Mouse (Mus musculus) gastrocnemius, postnatal 14 days (tissue): ENCODE measurements at regions not wholly inside any gene's neighbourhood (a gene's known extent, or its start where the extent isn't known, plus 50 kb on each side); places are given as distances from the start of the nearest gene placed in this dataset.

Experiments used
- DNase-seq: peaks from one replicate; pipeline ENCODE4 v3.0.0; 2021; ENCODE audit warnings: mixed read lengths
- intact Hi-C: fragments of 180-260 bp; cut with DNase I; formaldehyde crosslinking; loops from one replicate; pipeline ENCODE4 v1.15.1; 2025; ENCODE audit warnings: low total_unique reads

GRCm38 (mm10) chr15:30029257-30029899, 143.0 kb upstream of the Ctnnd2 start:
- DNase-seq, result peak; percentile 18

GRCm38 (mm10) chr15:30035367-30035766, 137.0 kb upstream of the Ctnnd2 start:
- no peak for DNase-seq
- intact Hi-C loops, result no loop called here

More at GRCm38 (mm10) chr15:30029257-30029899, 143.0 kb upstream of the Ctnnd2 start:
- intact Hi-C loops, result no loop called here

- intact Hi-C loops, result no loop called here
These were observed 121.5 kb upstream of the Ctnnd2 start for GRCm38 (mm10) chr15:30050851-30051250.

GRCm38 (mm10) chr15:30059808-30060207, 112.6 kb upstream of the Ctnnd2 start:
- no peak for DNase-seq
- intact Hi-C loops, result no loop called here

More at GRCm38 (mm10) chr15:30050851-30051250, 121.5 kb upstream of the Ctnnd2 start:
- no peak for DNase-seq

GRCm38 (mm10) chr15:30060505-30061342, 111.7 kb upstream of the Ctnnd2 start:
- intact Hi-C loops, result no loop called here
- no peak for DNase-seq

GRCm38 (mm10) chr15:30071668-30072067, 100.7 kb upstream of the Ctnnd2 start:
- DNase-seq, result no peak
- intact Hi-C loops, result no loop called here

GRCm38 (mm10) chr15:30072301-30072700, 100.1 kb upstream of the Ctnnd2 start:
- intact Hi-C loops, result no loop called here
- no peak for DNase-seq

- DNase-seq, result no peak
- intact Hi-C loops, result no loop called here
These were observed 85.3 kb upstream of the Ctnnd2 start for GRCm38 (mm10) chr15:30087120-30087519.

GRCm38 (mm10) chr15:30122061-30122460, 50.3 kb upstream of the Ctnnd2 start:
- intact Hi-C loops, result no loop called here
- DNase-seq, result no peak
